Mouse (Mus musculus) C2C12 (cell line): ENCODE measurements around the gene Npr2.

ENCODE experiments used
- CEBPB ChIP-seq: IDR thresholded peaks from one replicate; pipeline ENCODE4 v1.6.1; 2011; ENCODE audit warnings: low read depth, mild to moderate bottlenecking, control low read depth, moderate library complexity
- CTCF ChIP-seq: IDR thresholded peaks from one replicate; pipeline ENCODE4 v1.5.1; 2011; ENCODE audit not compliant: control insufficient read depth, insufficient read depth, insufficient read length
- FOSL1 ChIP-seq: IDR thresholded peaks from one replicate; pipeline ENCODE4 v1.8.0; 2011; ENCODE audit warnings: mild to moderate bottlenecking, low read length; ENCODE audit not compliant: poor library complexity, insufficient read depth, severe bottlenecking
- MYOD1 ChIP-seq: IDR thresholded peaks from one replicate; pipeline ENCODE4 v1.6.1; 2011; ENCODE audit warnings: low read depth; ENCODE audit not compliant: control insufficient read depth, insufficient read length
- MYOG ChIP-seq: IDR thresholded peaks from one replicate; pipeline ENCODE4 v1.6.1; 2011; ENCODE audit not compliant: control insufficient read depth, insufficient read length; ENCODE audit errors: extremely low read depth
- USF1 ChIP-seq: IDR thresholded peaks from one replicate; pipeline ENCODE4 v1.6.1; 2011; ENCODE audit warnings: low read depth, mild to moderate bottlenecking, control low read depth, moderate library complexity

DNA sequence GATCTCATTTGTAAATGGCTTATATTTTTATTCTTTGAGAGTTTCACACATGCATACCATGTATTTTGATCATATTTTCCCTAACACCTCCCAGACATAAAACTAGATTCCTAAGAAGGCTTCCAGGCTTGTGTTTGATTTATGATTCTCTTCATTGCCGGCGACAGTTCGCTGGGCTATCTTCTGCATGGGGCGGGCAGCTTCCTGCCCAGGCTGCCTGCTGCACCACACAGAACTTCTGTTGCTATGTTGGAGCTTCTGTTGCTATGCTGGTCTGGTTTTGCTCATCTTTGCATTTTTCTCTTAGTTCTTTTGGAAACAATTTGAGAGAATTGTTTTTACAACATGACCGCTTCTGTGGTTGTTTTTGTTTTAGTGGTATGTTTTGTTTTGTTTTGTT lies 40.2 kb upstream of the Npr2 start:
- no peak for TF ChIP-seq MYOG
- TF ChIP-seq CTCF: no peak
- no peak for TF ChIP-seq CEBPB
- TF ChIP-seq USF1: no peak
- TF ChIP-seq FOSL1: no peak
- no peak for TF ChIP-seq MYOD1
